Mouse (Mus musculus) MEL (cell line): ENCODE data around the gene Wnt9a. TPM values are rescaled to one million over a fixed set of nuclear protein-coding genes. Genes with fewer than 3 reads are reported as not detected.

Experiments
- DNase-seq: peaks from one replicate; pipeline ENCODE4 v3.0.0; 2011; ENCODE audit warnings: low read depth, low spot score
- H3K27ac ChIP-seq: 2 replicates; pipeline ENCODE4 v1.5.1; 2012; ENCODE audit warnings: low read depth, mild to moderate bottlenecking, control low read depth, low read length, moderate library complexity; ENCODE audit not compliant: control insufficient read depth
- H3K27me3 ChIP-seq, 2 experiments: fragments of 150-350 bp in 1 of 2; sonication (generic) in 1 of 2; 2 replicates each; pipeline ENCODE4 v1.6.1; 2012; ENCODE audit warnings: low read length in 2 of 2, mild to moderate bottlenecking in 2 of 2, improper control_type of control experiment in 1 of 2, moderate library complexity in 1 of 2; ENCODE audit not compliant: insufficient read depth in 2 of 2, control insufficient read depth in 1 of 2
- H3K36me3 ChIP-seq, 2 experiments: 2 replicates each; pipeline ENCODE4 v1.6.1; 2012 to 2014; ENCODE audit warnings: low read length in 2 of 2, improper control_type of control experiment in 1 of 2, inconsistent platforms in 1 of 2, mild to moderate bottlenecking in 1 of 2; ENCODE audit not compliant: insufficient read depth in 2 of 2, control insufficient read depth in 1 of 2
- H3K4me1 ChIP-seq, 2 experiments: fragments of 150-350 bp in 1 of 2; sonication (generic) in 1 of 2; 2 replicates each; pipeline ENCODE4 v1.6.1; 2012; ENCODE audit warnings: low read length in 2 of 2, improper control_type of control experiment in 1 of 2, mild to moderate bottlenecking in 1 of 2; ENCODE audit not compliant: insufficient read depth in 2 of 2, control insufficient read depth in 1 of 2
- H3K4me3 ChIP-seq, 2 experiments: fragments of 150-350 bp in 1 of 2; sonication (generic) in 1 of 2; 2 replicates each; pipeline ENCODE4 v1.5.1; 2012; ENCODE audit warnings: low read depth in 2 of 2, low read length in 2 of 2, mild to moderate bottlenecking in 2 of 2, moderate library complexity in 2 of 2, control low read depth in 1 of 2, improper control_type of control experiment in 1 of 2; ENCODE audit not compliant: control insufficient read depth in 1 of 2, insufficient read depth in 1 of 2
- H3K79me2 ChIP-seq: 2 replicates; pipeline ENCODE4 v1.6.1; 2012; ENCODE audit warnings: mild to moderate bottlenecking, low read length, moderate library complexity; ENCODE audit not compliant: control insufficient read depth, poor library complexity, insufficient read depth
- H3K9ac ChIP-seq: 2 replicates; pipeline ENCODE4 v1.6.1; 2012; ENCODE audit warnings: low read depth, mild to moderate bottlenecking, control low read depth, low read length, moderate library complexity; ENCODE audit not compliant: control insufficient read depth, poor library complexity, severe bottlenecking
- H3K9me3 ChIP-seq: fragments of 150-350 bp; sonication (generic); replicated peaks from 2 replicates; pipeline ENCODE4 v1.6.1; 2012; ENCODE audit warnings: mild to moderate bottlenecking, low read length, improper control_type of control experiment, moderate library complexity; ENCODE audit not compliant: insufficient read depth
- BHLHE40 ChIP-seq: IDR thresholded peaks from 2 replicates; pipeline ENCODE4 v1.6.1; 2012; ENCODE audit warnings: low read depth, mild to moderate bottlenecking, inconsistent platforms, low read length, improper control_type of control experiment, borderline replicate concordance
- CHD1 ChIP-seq: IDR thresholded peaks from 2 replicates; pipeline ENCODE4 v1.6.1; 2012; ENCODE audit warnings: low read depth, mild to moderate bottlenecking, inconsistent platforms, low read length, improper control_type of control experiment
- CTCF ChIP-seq, 3 experiments: IDR thresholded peaks in 2 of 3; conservative IDR thresholded peaks in 1 of 3; 2 replicates each; pipeline ENCODE4 v1.5.1; 2011 to 2012; ENCODE audit warnings: low read length in 3 of 3, low read depth in 2 of 3, mild to moderate bottlenecking in 2 of 3, improper control_type of control experiment in 1 of 3, inconsistent platforms in 1 of 3, mixed read lengths in 1 of 3, moderate library complexity in 1 of 3; ENCODE audit not compliant: control insufficient read depth in 1 of 3, insufficient read depth in 1 of 3, poor library complexity in 1 of 3, severe bottlenecking in 1 of 3
- EP300 ChIP-seq, 2 experiments: IDR thresholded peaks; 2 replicates each; pipeline ENCODE4 v1.6.1; 2011; ENCODE audit warnings: improper control_type of control experiment in 2 of 2, low read length in 2 of 2, low read depth in 1 of 2, mild to moderate bottlenecking in 1 of 2
- JUND ChIP-seq: IDR thresholded peaks from 2 replicates; pipeline ENCODE4 v1.6.1; 2011; ENCODE audit warnings: low read depth, mild to moderate bottlenecking, improper control_type of control experiment, low read length
- KAT2A ChIP-seq: conservative IDR thresholded peaks from 2 replicates; pipeline ENCODE4 v1.6.1; 2012; ENCODE audit warnings: low read depth, low read length, improper control_type of control experiment, inconsistent platforms
- MAFK ChIP-seq: IDR thresholded peaks from 2 replicates; pipeline ENCODE4 v1.6.1; 2011; ENCODE audit warnings: low read depth, mild to moderate bottlenecking, low read length, improper control_type of control experiment, borderline replicate concordance
- MXI1 ChIP-seq: IDR thresholded peaks from 2 replicates; pipeline ENCODE4 v1.6.1; 2011; ENCODE audit warnings: mild to moderate bottlenecking, low read depth, low read length, improper control_type of control experiment
- RAD21 ChIP-seq: IDR thresholded peaks from 2 replicates; pipeline ENCODE4 v1.6.1; 2011; ENCODE audit warnings: mild to moderate bottlenecking, low read depth, low read length, improper control_type of control experiment
- RCOR1 ChIP-seq: IDR thresholded peaks from 2 replicates; pipeline ENCODE4 v1.6.1; 2012; ENCODE audit warnings: low read depth, mild to moderate bottlenecking, inconsistent platforms, low read length, improper control_type of control experiment
- TAL1 ChIP-seq: IDR thresholded peaks from 2 replicates; pipeline ENCODE4 v1.6.1; 2012; ENCODE audit warnings: mild to moderate bottlenecking, inconsistent platforms, low read length, moderate library complexity, mixed read lengths
- TBP ChIP-seq: IDR thresholded peaks from 2 replicates; pipeline ENCODE4 v1.8.0; 2011; ENCODE audit warnings: low read depth, low read length, improper control_type of control experiment
- USF2 ChIP-seq, 2 experiments: IDR thresholded peaks; 2 replicates each; pipeline ENCODE4 v1.6.1; 2011 to 2012; ENCODE audit warnings: improper control_type of control experiment in 2 of 2, low read length in 2 of 2, borderline replicate concordance in 1 of 2, inconsistent platforms in 1 of 2, low read depth in 1 of 2, mild to moderate bottlenecking in 1 of 2; ENCODE audit not compliant: insufficient read depth in 1 of 2
- ZNF384 ChIP-seq: IDR thresholded peaks from 2 replicates; pipeline ENCODE4 v1.6.1; 2012; ENCODE audit warnings: low read depth, mild to moderate bottlenecking, inconsistent platforms, low read length, improper control_type of control experiment
- polyA plus RNA-seq, 2 experiments: library from polyadenylated mRNA; stranded (reverse) in 1 of 2; unstranded in 1 of 2; fragments of >175 nt in 1 of 2; fragments of >200 nt in 1 of 2; gene quantifications; 2 replicates each; pipeline versions ENCODE4 v1.2.1 to v1.2.4; 2012; ENCODE audit warnings: low replicate concordance in 2 of 2, low read depth in 1 of 2; ENCODE audit not compliant: insufficient read length in 2 of 2, insufficient read depth in 1 of 2, missing spikeins in 1 of 2
- total RNA-seq: library from RNA; depleted of rRNA; stranded (reverse); fragments of 300-350 nt; gene quantifications from 2 replicates; pipeline ENCODE4 v1.2.3, GENCODE M21; 2012

Gene Wnt9a
- total and polyA plus RNA-seq, 3 experiments = not detected

DNA sequence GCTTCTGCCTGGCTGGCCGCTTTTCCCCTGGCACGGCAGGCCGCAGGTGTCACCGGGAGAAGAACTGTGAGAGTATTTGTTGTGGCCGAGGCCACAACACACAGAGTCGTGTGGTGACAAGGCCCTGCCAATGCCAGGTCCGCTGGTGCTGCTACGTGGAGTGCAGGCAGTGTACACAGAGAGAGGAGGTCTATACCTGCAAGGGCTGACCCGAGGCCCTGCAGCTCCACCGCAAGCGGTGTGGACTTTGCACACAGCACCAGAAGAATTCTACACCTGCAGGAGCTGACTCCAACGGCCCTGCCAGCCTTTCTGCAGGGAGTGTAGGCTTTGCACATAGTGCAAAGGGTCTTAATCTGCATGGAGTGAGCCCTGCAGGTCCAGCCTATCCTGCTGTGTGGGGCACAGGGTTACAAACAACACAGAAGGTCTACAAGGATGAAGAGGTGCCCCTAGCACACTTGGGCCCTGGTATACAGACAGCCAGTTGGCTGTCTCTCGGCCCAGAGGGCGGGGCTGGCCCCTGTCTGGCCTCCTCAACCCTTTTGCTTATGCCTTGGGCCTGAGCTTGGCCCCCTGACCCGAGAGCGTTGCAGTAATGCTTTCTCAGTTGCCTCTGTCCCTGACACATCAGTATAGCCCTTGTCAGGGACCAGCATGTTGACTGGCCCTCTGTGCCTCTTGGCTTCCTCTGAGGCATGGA, 24.6 kb downstream of the Wnt9a start:
- H3K27ac ChIP-seq = no peak overlapping the region
- TF ChIP-seq JUND (no peak), ZNF384 (no peak), RAD21 (no peak), TBP (no peak), KAT2A (no peak), MAFK (no peak), RCOR1 (no peak), EP300 (IDR thresholded peaks at IDR 0.05; ENCODE audit: low read depth in 1 of 2, low read length in 2 of 2) (no peak), MXI1 (no peak), BHLHE40 (no peak), CHD1 (no peak)
- no peaks in the 10 kb centered on the region for H3K36me3 ChIP-seq
- no peak overlapping the region for H3K9ac ChIP-seq
- H3K79me2 ChIP-seq = no peaks in the 10 kb centered on the region
- H3K4me1 ChIP-seq = no peaks in the 10 kb centered on the region
- H3K27me3 ChIP-seq = peaks cover 0 to 4% of the 10 kb centered on the region in 2 experiments; a peak in 3 of 4 replicates
- H3K9me3 ChIP-seq = no peaks in the 10 kb centered on the region
- no peak for DNase-seq
- H3K4me3 ChIP-seq = no peak overlapping the region

DNA sequence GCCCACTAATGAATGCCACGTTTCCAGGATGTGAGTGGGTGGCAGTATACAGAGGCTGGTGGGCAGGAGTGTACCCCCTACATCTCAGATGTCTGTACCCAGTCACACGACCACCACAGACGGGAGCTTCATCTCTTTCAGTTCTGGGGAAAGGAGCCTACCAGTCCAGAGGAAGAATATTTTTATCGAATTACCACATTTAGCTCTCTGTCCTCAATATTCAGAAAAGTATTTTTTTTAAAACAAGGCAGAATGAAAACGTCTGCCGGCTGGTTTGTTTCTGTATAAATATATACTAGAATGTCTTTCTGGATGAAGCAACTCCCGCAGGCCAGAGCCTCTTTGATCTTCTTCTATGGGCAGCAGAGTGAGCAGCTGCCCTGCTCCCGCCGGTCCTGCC, 26.2 kb downstream of the Wnt9a start:
- no peak for DNase-seq
- Histone ChIP-seq H3K9ac (no peak overlapping the region), H3K4me1 (no peaks in the 10 kb centered on the region), H3K4me3 (no peak overlapping the region), H3K27ac (no peak overlapping the region), H3K27me3 (peaks cover 0 to 4% of the 10 kb centered on the region in 2 experiments; a peak in 3 of 4 replicates), H3K79me2 (no peaks in the 10 kb centered on the region), H3K36me3 (no peaks in the 10 kb centered on the region), H3K9me3 (no peaks in the 10 kb centered on the region)
- TF ChIP-seq USF2 (IDR thresholded peaks at IDR 0.05; ENCODE audit: borderline replicate concordance in 1 of 2, insufficient read depth in 1 of 2, low read depth in 1 of 2, low read length in 2 of 2) = no peak
- TF ChIP-seq TAL1 = no peak

DNA sequence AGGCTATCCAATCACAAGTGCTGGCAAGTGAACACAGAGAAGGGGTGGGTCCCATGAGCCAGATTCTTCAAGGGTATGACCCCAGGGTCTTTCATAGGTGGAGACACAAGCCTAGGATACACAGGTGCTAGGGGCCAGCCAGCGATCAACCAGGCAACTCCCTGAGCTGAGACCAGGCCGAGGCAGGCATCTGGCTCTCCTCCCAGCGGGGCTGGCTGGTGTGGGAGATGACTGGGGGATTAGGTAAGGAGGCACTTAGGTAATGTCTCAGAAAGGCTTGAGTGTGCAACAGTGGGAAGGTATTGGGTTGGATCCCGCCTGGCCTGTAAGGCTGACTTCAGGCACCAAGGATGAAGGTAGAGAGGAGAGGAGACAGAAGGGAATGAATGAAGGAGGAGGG, 28.4 kb downstream of the Wnt9a start:
- H3K4me1 ChIP-seq = no peaks in the 10 kb centered on the region
- no peak overlapping the region for H3K9ac ChIP-seq
- no peaks in the 10 kb centered on the region for H3K9me3 ChIP-seq
- H3K36me3 ChIP-seq = no peaks in the 10 kb centered on the region
- peaks cover 0 to 3% of the 10 kb centered on the region in 2 experiments; a peak in 2 of 4 replicates for H3K27me3 ChIP-seq
- TF ChIP-seq JUND = no peak
- no peak for TF ChIP-seq RCOR1
- TF ChIP-seq CTCF (IDR thresholded peaks at IDR 0.05 in 2 of 3, conservative IDR thresholded peaks at IDR 0.05 in 1 of 3; ENCODE audit: control insufficient read depth in 1 of 3, insufficient read depth in 1 of 3, low read depth in 2 of 3, low read length in 3 of 3, poor library complexity in 1 of 3, severe bottlenecking in 1 of 3) = no peak
- no peaks in the 10 kb centered on the region for H3K79me2 ChIP-seq
- no peak overlapping the region for H3K27ac ChIP-seq
- H3K4me3 ChIP-seq = no peak overlapping the region
- no peak for DNase-seq
